Mouse (Mus musculus) limb, embryonic 15.5 days (tissue): ENCODE data around the gene Prkce. TPM values are rescaled to one million over a fixed set of nuclear protein-coding genes. Genes with fewer than 3 reads are reported as not detected.

ENCODE experiments used
- ATAC-seq: fragments of 200-750 bp; cut with Nextera tagmentation; 2 replicates; pipeline ENCODE4 v1.8.0; 2017; ENCODE audit warnings: low read depth, moderate TSS enrichment; ENCODE audit not compliant: insufficient number of reproducible peaks, low FRiP score, low TSS enrichment
- H3K27ac ChIP-seq: fragments of 300-500 bp; sonication (generic); 2 replicates; pipeline ENCODE4 v1.5.1; 2015; ENCODE audit warnings: moderate library complexity, mild to moderate bottlenecking, inconsistent platforms
- H3K27me3 ChIP-seq: fragments of 300-500 bp; sonication (generic); 2 replicates; pipeline ENCODE4 v1.6.1; 2015; ENCODE audit warnings: inconsistent platforms
- H3K36me3 ChIP-seq: fragments of 300-500 bp; sonication (generic); 2 replicates; pipeline ENCODE4 v1.6.1; 2015; ENCODE audit warnings: inconsistent platforms
- H3K4me1 ChIP-seq: fragments of 300-500 bp; sonication (generic); 2 replicates; pipeline ENCODE4 v1.6.1; 2015; ENCODE audit warnings: inconsistent platforms
- H3K4me2 ChIP-seq: fragments of 300-500 bp; sonication (generic); 2 replicates; pipeline ENCODE4 v1.6.1; 2015; ENCODE audit warnings: mild to moderate bottlenecking, inconsistent platforms
- H3K4me3 ChIP-seq: fragments of 300-500 bp; sonication (generic); 2 replicates; pipeline ENCODE4 v1.5.1; 2015; ENCODE audit warnings: mild to moderate bottlenecking, inconsistent platforms
- H3K9ac ChIP-seq: fragments of 300-500 bp; sonication (generic); 2 replicates; pipeline ENCODE4 v1.6.1; 2015; ENCODE audit warnings: inconsistent platforms
- H3K9me3 ChIP-seq: fragments of 300-500 bp; sonication (generic); 2 replicates; pipeline ENCODE4 v1.6.1; 2016; ENCODE audit warnings: inconsistent platforms
- WGBS: fragments of 180-500 bp; shearing (Covaris S2); methylation state at CpG from one replicate; pipeline ENCODE4 v1.1.7; 2015; 5-methylcytosine and 5-hydroxymethylcytosine counted together
- polyA plus RNA-seq: library from polyadenylated mRNA; unstranded; fragments of >200 nt; fragmentation: Nextera tagmentation; extraction: Ambion mirVana; gene quantifications from 2 replicates; pipeline ENCODE4 v1.2.1, GENCODE M21; 2015

Gene Prkce
- polyA plus RNA-seq, 1 experiment from 2014 or later = 6.8 TPM

DNA sequence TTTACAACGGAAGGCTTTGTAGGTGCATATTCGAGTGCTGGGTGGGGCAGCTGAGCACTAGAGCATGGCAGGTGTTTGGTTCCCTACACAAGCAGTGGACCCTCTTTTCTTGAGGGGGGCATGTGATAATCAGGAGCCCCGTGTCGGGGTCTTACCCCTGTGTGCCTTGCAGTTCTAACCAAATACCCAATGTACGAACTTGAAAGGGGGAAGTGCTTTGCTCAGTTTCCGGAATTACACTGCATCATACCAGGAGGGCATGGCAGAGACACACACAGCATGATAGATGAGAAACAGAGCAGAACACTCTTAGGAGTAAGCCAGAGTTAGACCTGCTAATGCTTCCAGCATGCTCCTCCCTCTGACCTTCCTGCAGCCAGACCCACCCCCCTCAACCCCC lies 208.8 kb downstream of the Prkce start:
- Histone ChIP-seq H3K27me3 (no peaks in the 10 kb centered on the region), H3K36me3 (no peaks in the 10 kb centered on the region), H3K4me1 (peaks cover 15% of the 10 kb centered on the region), H3K4me2 (no peak overlapping the region), H3K9ac (no peak overlapping the region), H3K9me3 (no peaks in the 10 kb centered on the region), H3K4me3 (no peak overlapping the region), H3K27ac (no peak overlapping the region)
- 81% methylated on average over 6 of the region's 6 CpGs for WGBS
- no peak for ATAC-seq

DNA sequence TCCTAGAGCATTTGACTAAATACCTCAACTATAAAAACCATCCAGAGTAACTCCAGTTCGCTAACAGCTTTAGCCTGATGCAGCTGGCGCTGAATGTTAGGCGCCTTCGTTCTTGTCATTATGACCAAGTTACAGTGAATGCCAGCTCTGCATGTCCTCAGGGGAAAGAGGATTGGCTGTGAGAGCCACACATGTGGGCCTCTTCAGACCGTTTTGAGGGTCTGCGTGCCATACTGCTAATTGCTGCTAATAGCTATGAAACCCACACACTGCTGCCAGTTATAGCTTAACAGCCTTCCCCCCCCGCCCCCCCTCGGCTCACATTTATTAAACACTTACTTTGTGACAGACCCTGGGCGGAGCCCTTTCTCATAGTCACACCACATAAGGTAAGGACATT lies 210.3 kb downstream of the Prkce start:
- H3K4me2 ChIP-seq = no peak overlapping the region
- no peak for ATAC-seq
- H3K4me1 ChIP-seq = peaks cover 19% of the 10 kb centered on the region
- H3K27ac ChIP-seq = no peak overlapping the region
- no peak overlapping the region for H3K9ac ChIP-seq
- WGBS = 45% methylated on average over 9 of the region's 9 CpGs
- no peaks in the 10 kb centered on the region for H3K27me3 ChIP-seq
- H3K36me3 ChIP-seq = no peaks in the 10 kb centered on the region
- H3K9me3 ChIP-seq = no peaks in the 10 kb centered on the region
- no peak overlapping the region for H3K4me3 ChIP-seq

DNA sequence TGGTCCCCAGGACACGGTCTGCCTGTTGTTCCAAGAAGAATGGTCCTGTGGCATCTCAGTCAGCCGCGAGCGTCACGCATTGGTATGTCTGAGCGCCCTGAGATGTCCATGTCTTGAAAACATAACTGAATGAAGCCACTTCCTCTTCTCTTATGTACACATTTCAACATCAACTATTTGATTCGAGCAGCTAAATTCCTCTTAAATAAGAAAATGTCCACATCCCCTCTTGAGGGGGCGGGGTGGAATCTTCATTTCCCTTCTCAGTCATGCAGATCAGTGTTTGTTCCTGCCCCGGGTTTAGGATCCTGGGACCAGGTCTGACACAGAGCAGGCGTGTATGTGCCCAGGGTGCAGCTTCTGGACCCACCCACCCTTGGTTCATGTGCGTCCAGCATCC lies 211.0 kb downstream of the Prkce start:
- no peaks in the 10 kb centered on the region for H3K27me3 ChIP-seq
- H3K9me3 ChIP-seq = no peaks in the 10 kb centered on the region
- H3K27ac ChIP-seq = no peak overlapping the region
- no peaks in the 10 kb centered on the region for H3K36me3 ChIP-seq
- no peak for ATAC-seq
- no peak overlapping the region for H3K9ac ChIP-seq
- H3K4me2 ChIP-seq = no peak overlapping the region
- 87% methylated on average over 11 of the region's 11 CpGs for WGBS
- no peak overlapping the region for H3K4me3 ChIP-seq
- peaks cover 21% of the 10 kb centered on the region for H3K4me1 ChIP-seq

DNA sequence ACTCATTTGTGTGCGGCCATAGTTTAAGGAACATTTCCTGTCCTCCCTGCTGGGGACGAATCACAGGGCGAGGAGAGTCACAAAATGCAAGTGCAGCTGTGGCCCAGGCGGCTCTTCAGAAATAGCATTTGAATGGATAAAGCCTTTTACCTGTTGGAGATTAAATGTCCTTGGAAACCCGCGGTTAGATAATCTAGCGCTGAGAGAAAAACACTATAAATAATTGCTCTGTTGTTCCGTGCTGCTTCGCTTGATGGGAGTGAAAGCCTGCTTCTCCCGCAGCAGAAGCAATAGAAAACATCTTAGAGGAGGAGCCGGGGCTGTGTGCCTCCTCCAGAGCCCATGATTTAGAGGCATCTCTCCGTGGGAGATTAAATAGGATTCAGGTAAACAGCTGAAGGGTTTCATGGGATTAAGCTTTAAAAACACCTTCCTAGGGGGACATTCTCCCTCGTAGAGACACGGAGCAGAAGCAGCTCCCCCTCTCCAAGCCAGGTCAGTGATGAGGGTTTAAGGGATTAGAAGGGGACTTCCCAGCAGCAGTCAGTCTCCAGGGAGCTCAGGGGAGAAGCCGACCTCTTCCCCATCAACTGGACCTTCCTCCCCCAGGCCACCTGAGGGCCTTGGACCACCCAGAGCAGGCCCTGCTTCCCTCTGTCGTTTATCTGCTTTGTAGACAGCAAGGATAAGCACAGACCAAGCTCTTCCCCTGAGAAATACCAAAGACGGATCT lies 212.0 kb downstream of the Prkce start:
- H3K27me3 ChIP-seq = no peaks in the 10 kb centered on the region
- H3K27ac ChIP-seq = no peak overlapping the region
- no peak overlapping the region for H3K9ac ChIP-seq
- ATAC-seq = no peak
- no peaks in the 10 kb centered on the region for H3K9me3 ChIP-seq
- 27% methylated on average over 17 of the region's 17 CpGs for WGBS
- peaks cover 23% of the 10 kb centered on the region for H3K4me1 ChIP-seq
- no peak overlapping the region for H3K4me2 ChIP-seq
- no peaks in the 10 kb centered on the region for H3K36me3 ChIP-seq
- no peak overlapping the region for H3K4me3 ChIP-seq

DNA sequence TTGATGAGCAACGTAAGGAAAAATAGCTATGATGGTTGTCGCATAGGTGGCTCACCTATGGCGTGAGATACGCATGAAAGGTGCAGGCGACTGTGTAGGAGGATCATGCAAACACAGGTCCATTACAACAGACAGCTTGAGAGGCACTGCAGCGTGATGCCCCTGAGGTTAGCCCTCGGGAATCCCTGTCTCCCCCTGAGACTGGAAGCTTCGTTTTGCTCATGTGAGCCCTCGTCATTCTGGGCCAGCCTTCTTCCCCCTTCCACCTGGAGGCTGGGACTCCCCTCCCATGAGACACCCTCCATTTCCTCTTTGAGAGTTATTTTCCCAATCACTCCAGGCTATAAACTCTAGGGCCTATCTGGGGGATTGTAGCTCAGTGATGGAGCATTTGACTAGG lies 213.9 kb downstream of the Prkce start:
- no peaks in the 10 kb centered on the region for H3K27me3 ChIP-seq
- no peaks in the 10 kb centered on the region for H3K36me3 ChIP-seq
- H3K27ac ChIP-seq = no peak overlapping the region
- H3K4me2 ChIP-seq = no peak overlapping the region
- WGBS = 74% methylated on average over 9 of the region's 9 CpGs
- no peak overlapping the region for H3K4me3 ChIP-seq
- peaks cover 20% of the 10 kb centered on the region for H3K4me1 ChIP-seq
- no peaks in the 10 kb centered on the region for H3K9me3 ChIP-seq
- H3K9ac ChIP-seq = no peak overlapping the region
- no peak for ATAC-seq

DNA sequence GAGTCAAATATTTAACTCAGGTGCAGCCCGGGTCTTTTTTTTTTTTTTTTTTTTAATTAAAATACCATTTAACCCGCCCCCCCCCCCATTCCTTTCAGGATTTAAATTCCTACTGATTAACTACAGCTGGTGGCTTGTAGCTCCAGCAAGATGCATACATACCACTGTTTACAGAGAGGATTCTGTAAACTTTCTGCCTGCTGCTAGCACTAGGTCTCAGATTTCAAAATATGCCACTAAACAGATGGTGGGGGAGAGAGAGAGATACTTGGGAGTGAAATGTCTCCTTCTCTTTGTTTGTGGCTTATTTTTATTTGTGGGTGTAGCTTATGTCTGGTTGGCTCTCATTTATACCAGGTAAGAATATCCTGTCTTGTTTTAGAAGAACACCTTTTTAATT lies 215.3 kb downstream of the Prkce start:
- Histone ChIP-seq H3K27me3 (no peaks in the 10 kb centered on the region), H3K27ac (no peak overlapping the region), H3K4me1 (peaks cover 20% of the 10 kb centered on the region), H3K36me3 (no peaks in the 10 kb centered on the region), H3K9me3 (no peaks in the 10 kb centered on the region), H3K4me2 (no peak overlapping the region), H3K9ac (no peak overlapping the region), H3K4me3 (no peak overlapping the region)
- ATAC-seq = no peak
- WGBS = 5% methylated on average over 2 of the region's 2 CpGs

DNA sequence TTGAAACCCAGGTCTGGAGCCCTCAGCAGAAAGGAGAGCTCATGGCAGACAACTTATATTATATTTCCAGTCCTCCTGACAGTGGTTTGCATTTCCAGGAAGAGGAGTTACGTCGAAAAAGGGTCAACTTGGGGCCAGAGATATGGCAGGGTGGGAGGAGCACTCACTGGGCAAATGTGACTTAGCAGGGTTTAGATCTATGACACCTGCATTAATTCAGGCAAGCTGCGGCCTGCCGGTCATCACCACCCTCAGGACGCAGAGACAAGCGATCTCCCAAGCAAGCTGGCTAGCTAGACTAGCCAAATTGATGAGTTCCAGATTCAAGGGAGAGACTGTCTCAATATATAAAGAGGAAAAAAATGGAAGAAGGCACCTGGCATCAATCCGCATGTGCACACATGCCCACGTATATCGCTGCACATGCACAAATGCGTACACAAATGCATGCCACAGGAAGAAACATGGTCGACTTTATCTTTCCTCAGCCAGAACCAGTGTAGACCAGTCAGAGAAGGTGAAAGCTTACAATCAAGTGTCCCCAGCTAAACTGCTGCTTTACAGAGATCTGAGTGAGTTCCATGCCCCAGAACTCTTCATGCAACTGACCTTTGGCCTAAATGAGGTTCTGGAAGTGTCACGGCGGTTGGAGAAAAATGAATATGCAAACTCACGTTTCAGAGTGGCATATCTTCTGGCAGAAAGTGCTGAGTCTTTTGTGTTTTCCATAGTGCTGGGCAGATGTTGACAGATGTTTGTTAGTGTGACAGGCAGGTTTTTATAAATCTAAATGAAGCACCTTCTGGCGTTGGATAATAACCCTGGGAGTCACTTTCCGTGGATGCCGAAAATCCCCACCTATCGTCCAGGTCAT lies 216.4 kb downstream of the Prkce start:
- Histone ChIP-seq H3K36me3 (no peaks in the 10 kb centered on the region), H3K4me3 (no peak overlapping the region), H3K9ac (no peak overlapping the region), H3K9me3 (no peaks in the 10 kb centered on the region), H3K27ac (no peak overlapping the region), H3K4me1 (peaks cover 15% of the 10 kb centered on the region), H3K4me2 (no peak overlapping the region), H3K27me3 (no peaks in the 10 kb centered on the region)
- no peak for ATAC-seq
- 63% methylated on average over 18 of the region's 18 CpGs for WGBS

DNA sequence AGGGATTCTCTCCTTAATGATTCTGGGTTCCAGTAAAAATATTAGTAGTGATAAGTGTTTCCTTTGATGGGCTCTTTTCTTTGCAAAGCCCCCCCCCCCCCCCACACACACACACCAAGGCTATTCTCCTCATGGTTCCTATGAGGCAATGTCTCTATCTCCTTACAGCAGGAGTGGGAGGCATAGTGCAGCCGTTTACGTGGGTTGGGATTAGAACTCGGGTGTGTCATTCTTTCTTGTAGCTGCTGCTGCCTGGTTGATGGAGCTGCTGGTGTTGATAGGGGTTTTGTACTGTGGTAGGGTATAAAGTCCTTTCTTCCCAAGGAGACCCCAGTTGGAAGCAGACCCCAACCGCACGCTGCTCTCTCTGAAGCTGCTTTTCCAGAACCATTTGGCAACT lies 224.9 kb downstream of the Prkce start:
- ATAC-seq = no peak
- Histone ChIP-seq H3K9ac (no peak overlapping the region), H3K36me3 (no peaks in the 10 kb centered on the region), H3K4me1 (0 out of 2 replicates have a peak, but pooled peaks cover 2% of the 10 kb centered on the region), H3K27ac (no peak overlapping the region), H3K27me3 (no peaks in the 10 kb centered on the region), H3K4me3 (no peak overlapping the region), H3K9me3 (no peaks in the 10 kb centered on the region), H3K4me2 (no peak overlapping the region)
- 91% methylated on average over 5 of the region's 5 CpGs for WGBS

DNA sequence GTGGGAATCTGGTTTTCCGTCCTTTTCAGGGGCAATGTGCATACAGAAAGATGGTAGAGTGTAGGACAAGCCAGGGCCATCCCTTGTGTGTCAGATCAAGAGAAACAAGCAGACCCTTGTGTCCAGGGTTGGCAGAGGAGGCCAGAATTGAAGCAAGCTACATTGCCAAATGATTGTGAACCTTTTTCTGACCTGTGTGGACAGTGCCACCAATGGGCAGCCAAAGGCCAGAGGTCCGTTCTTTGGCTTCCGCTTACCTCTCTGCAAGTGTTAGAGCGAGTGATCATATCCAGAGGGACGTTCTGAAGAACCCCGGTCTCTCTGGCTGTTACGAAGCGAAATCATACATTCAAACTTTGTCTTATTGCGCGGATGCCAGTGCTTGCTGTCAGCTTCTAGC lies 225.6 kb downstream of the Prkce start:
- ATAC-seq = no peak
- no peaks in the 10 kb centered on the region for H3K36me3 ChIP-seq
- H3K27me3 ChIP-seq = no peaks in the 10 kb centered on the region
- 94% methylated on average over 10 of the region's 10 CpGs for WGBS
- H3K4me3 ChIP-seq = no peak overlapping the region
- H3K27ac ChIP-seq = no peak overlapping the region
- H3K9ac ChIP-seq = no peak overlapping the region
- no peaks in the 10 kb centered on the region for H3K9me3 ChIP-seq
- H3K4me1 ChIP-seq = 0 out of 2 replicates have a peak, but pooled peaks cover 2% of the 10 kb centered on the region
- no peak overlapping the region for H3K4me2 ChIP-seq

DNA sequence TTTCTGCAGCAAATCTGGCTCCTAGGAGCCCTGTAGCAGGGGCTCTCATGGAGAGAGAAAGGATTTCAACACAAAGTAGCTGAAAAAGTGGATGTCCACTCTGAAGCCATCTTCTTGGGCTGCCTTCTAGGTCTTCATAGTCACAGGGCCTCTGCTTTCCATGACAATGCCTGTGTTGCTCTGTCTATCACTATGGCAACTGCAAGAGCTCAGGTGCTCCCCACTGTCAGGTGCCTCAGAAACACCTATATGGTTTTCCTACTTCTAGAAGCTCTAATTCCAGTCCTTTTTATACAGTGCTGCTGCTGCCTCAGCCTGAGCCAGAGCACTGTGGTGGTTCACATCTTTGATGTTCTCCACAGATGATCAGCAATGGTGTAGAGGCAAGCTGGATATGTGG lies 229.5 kb downstream of the Prkce start:
- no peak overlapping the region for H3K4me2 ChIP-seq
- ATAC-seq = no peak
- H3K36me3 ChIP-seq = no peaks in the 10 kb centered on the region
- H3K4me3 ChIP-seq = no peak overlapping the region
- no peaks in the 10 kb centered on the region for H3K9me3 ChIP-seq
- no peaks in the 10 kb centered on the region for H3K27me3 ChIP-seq
- 0 out of 2 replicates have a peak, but pooled peaks cover 2% of the 10 kb centered on the region for H3K4me1 ChIP-seq
- H3K9ac ChIP-seq = no peak overlapping the region
- H3K27ac ChIP-seq = no peak overlapping the region

DNA sequence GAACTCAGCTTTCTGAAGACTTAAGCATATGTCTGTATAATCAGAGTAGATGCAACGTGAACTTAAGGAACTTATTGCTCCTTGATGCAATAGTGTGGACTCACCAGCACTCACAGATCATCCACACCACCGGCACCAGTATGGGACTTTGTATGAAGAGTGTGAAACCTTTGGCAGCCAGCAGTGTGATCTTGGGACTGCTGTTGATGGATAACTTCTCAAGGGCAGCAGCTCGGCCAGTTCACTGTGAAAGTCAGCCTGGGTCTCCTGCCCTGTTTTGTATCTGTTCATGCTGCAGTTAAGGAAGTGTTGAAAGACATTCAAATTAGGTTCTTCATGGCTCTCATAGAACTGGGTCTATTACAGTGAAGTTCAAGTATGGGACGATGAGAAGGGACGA lies 230.1 kb downstream of the Prkce start:
- Histone ChIP-seq H3K9me3 (no peaks in the 10 kb centered on the region), H3K4me3 (no peak overlapping the region), H3K27me3 (no peaks in the 10 kb centered on the region), H3K9ac (no peak overlapping the region), H3K4me2 (no peak overlapping the region), H3K4me1 (0 out of 2 replicates have a peak, but pooled peaks cover 2% of the 10 kb centered on the region), H3K27ac (no peak overlapping the region), H3K36me3 (no peaks in the 10 kb centered on the region)
- ATAC-seq = no peak
- WGBS = 83% methylated on average over 5 of the region's 5 CpGs

DNA sequence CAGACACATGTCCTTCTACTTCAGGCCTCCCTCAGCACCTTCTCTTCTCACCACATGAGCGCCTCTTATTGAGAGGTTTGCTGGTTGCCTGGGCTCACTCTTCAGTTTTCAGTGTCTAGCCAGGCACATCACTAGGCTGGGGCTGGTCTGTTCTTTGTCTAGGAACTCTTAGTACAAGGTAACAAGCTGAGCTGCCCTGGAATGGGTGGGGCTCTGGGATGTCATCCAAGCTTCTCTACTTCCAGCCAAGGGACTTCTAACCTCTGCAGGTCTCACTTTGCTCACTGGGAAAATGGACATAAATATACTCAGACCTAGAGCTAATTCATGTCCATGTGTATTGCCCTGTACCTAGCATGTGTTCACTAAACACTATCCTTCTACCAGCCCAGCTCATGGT lies 230.6 kb downstream of the Prkce start:
- H3K36me3 ChIP-seq = no peaks in the 10 kb centered on the region
- no peak for ATAC-seq
- no peak overlapping the region for H3K9ac ChIP-seq
- H3K9me3 ChIP-seq = no peaks in the 10 kb centered on the region
- no peaks in the 10 kb centered on the region for H3K27me3 ChIP-seq
- H3K4me2 ChIP-seq = no peak overlapping the region
- 0 out of 2 replicates have a peak, but pooled peaks cover 2% of the 10 kb centered on the region for H3K4me1 ChIP-seq
- no peak overlapping the region for H3K27ac ChIP-seq
- 95% methylated on average over 1 of the region's 1 CpGs for WGBS
- H3K4me3 ChIP-seq = no peak overlapping the region
